Mouse (Mus musculus) bone marrow macrophage, adult 2 months (primary cell): ENCODE results near the gene Fcgr1.

Source experiments
- CTCF ChIP-seq: IDR thresholded peaks from 2 replicates; pipeline ENCODE4 v1.5.1; 2012; ENCODE audit warnings: low read depth, mild to moderate bottlenecking, low read length, moderate library complexity
- POLR2A ChIP-seq: IDR thresholded peaks from 2 replicates; pipeline ENCODE4 v1.6.1; 2012; ENCODE audit warnings: mild to moderate bottlenecking, low read depth, low read length, borderline replicate concordance

GRCm38 (mm10) chr3:96261623-96262022 lies 32.1 kb downstream of the Fcgr1 start:
- TF ChIP-seq POLR2A, result no peak
- no peak for TF ChIP-seq CTCF
